Mouse (Mus musculus) ES-E14 (cell line): ENCODE measurements at regions not wholly inside any gene's neighbourhood (a gene's known extent, or its start where the extent isn't known, plus 50 kb on each side); places are given as distances from the start of the nearest gene placed in this dataset.

Experiments
- CHD2 ChIP-seq: IDR thresholded peaks from 2 replicates; pipeline ENCODE4 v1.6.1; 2014; ENCODE audit warnings: mild to moderate bottlenecking, low read depth, low read length, inconsistent platforms
- MAFK ChIP-seq: IDR thresholded peaks from 2 replicates; pipeline ENCODE4 v1.6.1; 2014; ENCODE audit warnings: mild to moderate bottlenecking, low read depth, low read length, inconsistent platforms; ENCODE audit not compliant: insufficient read depth
- ZC3H11A ChIP-seq: IDR thresholded peaks from 2 replicates; pipeline ENCODE4 v1.6.1; 2012; ENCODE audit warnings: low read depth, mild to moderate bottlenecking, inconsistent platforms, low read length, borderline replicate concordance

GRCm38 (mm10) chr9:62186886-62187285 lies 64.4 kb upstream of the Glce start:
- no peak for TF ChIP-seq CHD2
- TF ChIP-seq ZC3H11A, result no peak
- TF ChIP-seq MAFK, result no peak
